Mouse (Mus musculus): ENCODE results near the gene Ucma. TPM values are rescaled to one million over a fixed set of nuclear protein-coding genes. Genes with fewer than 3 reads are reported as not detected.

Ucma gene
- polyA plus RNA-seq, 1 experiment: 1.5 TPM

DNA sequence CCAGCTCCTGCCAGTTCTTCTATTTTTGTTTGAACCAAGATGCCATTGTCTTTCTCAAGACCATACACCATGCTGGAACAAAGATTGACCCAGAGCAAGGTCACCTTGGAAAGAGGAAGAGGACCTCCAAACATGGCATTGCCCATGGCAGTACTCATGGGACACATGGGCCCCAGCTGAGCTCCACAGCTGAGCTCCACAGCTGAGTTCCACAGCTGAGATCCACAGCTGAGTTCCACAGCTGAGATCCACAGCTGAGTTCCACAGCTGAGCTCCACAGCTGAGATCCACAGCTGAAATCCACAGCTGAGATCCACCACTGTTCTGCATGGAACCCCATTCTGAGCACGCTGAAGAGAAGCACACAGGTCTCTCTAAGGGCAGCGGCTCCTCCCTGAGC, 24.9 kb upstream of the Ucma start:
- TF ChIP-seq POLR2A (IDR thresholded peaks at IDR 0.05; ENCODE audit: control insufficient read depth, extremely low read depth, insufficient read depth, low read length, poor library complexity): no peak
- no peaks in the 10 kb centered on the region for H3K4me1 ChIP-seq (replicated peaks; ENCODE audit: control insufficient read depth, insufficient read depth, low read length)
- DNase-seq: no peak
- WGBS: 99% methylated on average over 2 of the region's 2 CpGs
- H3K27me3 ChIP-seq (ENCODE audit: control insufficient read depth, insufficient read depth, low read length): no peaks in the 10 kb centered on the region
- H3K4me3 ChIP-seq (ENCODE audit: control insufficient read depth, insufficient read depth, low read length): no peak overlapping the region
- H3K36me3 ChIP-seq (ENCODE audit: control insufficient read depth, insufficient read depth, low read length): no peaks in the 10 kb centered on the region
- H3K27ac ChIP-seq (ENCODE audit: control insufficient read depth, insufficient read depth, low read length): no peak overlapping the region

DNA sequence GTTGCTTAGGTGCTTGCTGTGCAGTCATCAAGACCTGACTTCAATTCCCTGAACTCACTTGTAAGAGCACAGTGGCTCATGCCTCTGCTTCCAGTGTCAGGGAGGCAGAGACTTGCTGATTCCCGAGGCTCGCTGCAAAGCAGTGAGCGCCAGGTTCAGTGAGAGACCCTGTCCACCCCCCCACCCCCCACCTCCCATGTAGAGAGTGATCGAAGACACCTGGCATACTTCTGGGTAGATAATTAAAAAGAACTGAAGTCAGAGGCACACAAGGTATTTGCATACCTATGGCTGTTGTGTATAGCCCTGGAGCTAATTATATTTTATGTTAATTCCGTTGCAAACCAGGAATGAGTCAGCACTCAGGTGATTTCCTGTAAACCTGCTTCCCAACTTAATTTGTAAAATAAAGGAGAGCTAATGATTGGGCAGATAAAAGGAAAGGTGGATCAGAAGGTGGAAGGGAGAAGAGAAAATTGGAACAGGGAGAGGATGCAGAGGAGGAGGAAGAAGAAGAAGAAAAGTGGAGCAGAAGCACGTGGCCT, 21.6 kb upstream of the Ucma start:
- Histone ChIP-seq H3K36me3 (ENCODE audit: control insufficient read depth, insufficient read depth, low read length) (no peaks in the 10 kb centered on the region), H3K27me3 (ENCODE audit: control insufficient read depth, insufficient read depth, low read length) (no peaks in the 10 kb centered on the region), H3K4me1 (replicated peaks; ENCODE audit: control insufficient read depth, insufficient read depth, low read length) (no peaks in the 10 kb centered on the region), H3K27ac (ENCODE audit: control insufficient read depth, insufficient read depth, low read length) (no peak overlapping the region), H3K4me3 (ENCODE audit: control insufficient read depth, insufficient read depth, low read length) (no peak overlapping the region)
- WGBS: 85% methylated on average over 6 of the region's 6 CpGs
- DNase-seq: no peak
- TF ChIP-seq POLR2A (IDR thresholded peaks at IDR 0.05; ENCODE audit: control insufficient read depth, extremely low read depth, insufficient read depth, low read length, poor library complexity) (no peak), CTCF (IDR thresholded peaks at IDR 0.05; ENCODE audit: borderline replicate concordance, control insufficient read depth, extremely low read depth, insufficient read depth, low read length, poor library complexity) (no peak)

DNA sequence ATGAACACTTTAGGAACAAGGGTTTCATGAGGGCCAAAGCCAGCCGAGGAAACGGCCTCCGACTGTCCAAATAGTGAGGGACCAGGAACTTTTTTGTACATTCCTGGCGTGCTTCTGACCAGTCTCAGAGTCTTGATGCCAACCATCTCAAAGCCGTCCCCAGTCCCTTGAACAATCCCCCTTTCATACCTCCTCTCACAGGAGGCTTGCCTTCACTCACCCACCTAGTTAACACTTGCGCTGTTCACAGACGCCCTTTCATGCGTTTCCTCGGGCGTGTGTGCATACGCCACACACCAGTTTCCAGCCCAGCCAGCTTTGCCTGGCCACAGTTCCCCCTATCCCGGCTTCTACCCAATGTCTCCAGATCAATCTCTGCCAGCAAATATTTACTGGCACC, 17.9 kb upstream of the Ucma start:
- H3K4me1 ChIP-seq (replicated peaks; ENCODE audit: control insufficient read depth, insufficient read depth, low read length): no peaks in the 10 kb centered on the region
- 94% methylated on average over 12 of the region's 12 CpGs for WGBS
- no peaks in the 10 kb centered on the region for H3K27me3 ChIP-seq (ENCODE audit: control insufficient read depth, insufficient read depth, low read length)
- TF ChIP-seq CTCF (IDR thresholded peaks at IDR 0.05; ENCODE audit: borderline replicate concordance, control insufficient read depth, extremely low read depth, insufficient read depth, low read length, poor library complexity) (no peak), POLR2A (IDR thresholded peaks at IDR 0.05; ENCODE audit: control insufficient read depth, extremely low read depth, insufficient read depth, low read length, poor library complexity) (no peak)
- H3K4me3 ChIP-seq (ENCODE audit: control insufficient read depth, insufficient read depth, low read length): no peak overlapping the region
- no peak for DNase-seq
- no peak overlapping the region for H3K27ac ChIP-seq (ENCODE audit: control insufficient read depth, insufficient read depth, low read length)
- no peaks in the 10 kb centered on the region for H3K36me3 ChIP-seq (ENCODE audit: control insufficient read depth, insufficient read depth, low read length)

DNA sequence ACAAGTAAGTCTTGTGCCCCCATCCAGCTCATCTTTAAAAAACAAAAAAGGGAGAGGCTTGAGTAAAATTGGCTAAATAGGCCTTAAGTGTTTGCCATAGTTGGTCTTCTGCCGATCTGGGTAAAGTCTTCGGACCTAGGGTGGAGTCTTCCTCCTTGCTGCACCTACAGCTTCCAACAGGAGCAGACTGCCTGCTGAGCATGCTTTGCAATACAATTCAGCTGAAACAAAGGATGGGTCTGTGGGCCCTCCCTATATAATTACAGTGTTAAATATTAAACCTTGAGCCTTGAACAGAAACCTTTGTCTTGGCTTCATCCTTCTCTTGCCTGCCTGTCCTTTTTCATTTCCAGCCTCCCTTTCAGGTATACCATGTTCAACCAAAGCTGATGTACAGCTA, 8.1 kb upstream of the Ucma start:
- Histone ChIP-seq H3K36me3 (ENCODE audit: control insufficient read depth, insufficient read depth, low read length) (no peaks in the 10 kb centered on the region), H3K27ac (ENCODE audit: control insufficient read depth, insufficient read depth, low read length) (no peak overlapping the region), H3K27me3 (ENCODE audit: control insufficient read depth, insufficient read depth, low read length) (no peaks in the 10 kb centered on the region), H3K4me3 (ENCODE audit: control insufficient read depth, insufficient read depth, low read length) (no peak overlapping the region), H3K4me1 (replicated peaks; ENCODE audit: control insufficient read depth, insufficient read depth, low read length) (no peaks in the 10 kb centered on the region)
- TF ChIP-seq POLR2A (IDR thresholded peaks at IDR 0.05; ENCODE audit: control insufficient read depth, extremely low read depth, insufficient read depth, low read length, poor library complexity) (no peak), CTCF (IDR thresholded peaks at IDR 0.05; ENCODE audit: borderline replicate concordance, control insufficient read depth, extremely low read depth, insufficient read depth, low read length, poor library complexity) (no peak)
- WGBS: 100% methylated on average over 2 of the region's 2 CpGs
- no peak for DNase-seq

DNA sequence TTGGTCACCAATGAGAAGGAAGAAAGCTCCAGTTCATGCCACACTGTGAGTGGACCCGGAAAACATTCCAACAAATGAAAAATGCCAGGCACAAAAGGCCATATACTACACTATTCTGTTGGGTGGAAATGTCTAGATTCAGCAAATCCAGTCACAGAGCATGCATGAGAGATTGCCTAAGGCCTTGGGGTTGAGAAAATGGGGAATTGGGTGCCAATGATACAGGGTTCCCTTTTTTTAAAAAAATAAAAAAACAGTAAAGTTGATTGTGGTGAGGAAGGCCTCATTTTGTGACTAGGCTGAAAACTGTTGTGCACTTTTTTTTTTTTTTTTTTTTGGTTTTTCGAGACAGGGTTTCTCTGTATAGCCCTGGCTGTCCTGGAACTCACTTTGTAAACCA, 6.8 kb upstream of the Ucma start:
- no peaks in the 10 kb centered on the region for H3K27me3 ChIP-seq (ENCODE audit: control insufficient read depth, insufficient read depth, low read length)
- WGBS: 61% methylated on average over 2 of the region's 2 CpGs
- no peak overlapping the region for H3K4me3 ChIP-seq (ENCODE audit: control insufficient read depth, insufficient read depth, low read length)
- H3K27ac ChIP-seq (ENCODE audit: control insufficient read depth, insufficient read depth, low read length): no peak overlapping the region
- H3K36me3 ChIP-seq (ENCODE audit: control insufficient read depth, insufficient read depth, low read length): no peaks in the 10 kb centered on the region
- H3K4me1 ChIP-seq (replicated peaks; ENCODE audit: control insufficient read depth, insufficient read depth, low read length): no peaks in the 10 kb centered on the region
- no peak for DNase-seq
- no peak for TF ChIP-seq POLR2A (IDR thresholded peaks at IDR 0.05; ENCODE audit: control insufficient read depth, extremely low read depth, insufficient read depth, low read length, poor library complexity)
- TF ChIP-seq CTCF (IDR thresholded peaks at IDR 0.05; ENCODE audit: borderline replicate concordance, control insufficient read depth, extremely low read depth, insufficient read depth, low read length, poor library complexity): no peak

DNA sequence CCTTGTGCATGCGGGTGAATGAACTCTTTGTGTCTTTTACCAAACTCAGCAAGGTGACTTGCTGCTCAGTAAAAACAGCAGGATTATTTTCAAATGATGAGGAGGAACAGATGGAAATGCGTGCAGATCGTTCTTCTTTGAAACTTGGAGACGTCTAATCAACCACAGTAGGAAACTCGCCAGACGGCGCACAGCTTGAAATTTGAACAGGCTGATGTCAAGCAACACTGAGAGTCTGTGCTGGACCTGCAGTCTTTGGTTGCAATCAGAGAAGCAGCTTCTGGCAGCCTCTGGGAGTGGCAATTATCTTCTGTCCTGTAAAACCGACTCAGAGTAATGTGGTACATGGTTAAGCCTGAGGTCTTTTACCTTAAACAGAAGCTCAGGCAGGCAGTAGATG, 2.2 kb downstream of the Ucma start:
- DNase-seq: no peak
- no peak for TF ChIP-seq CTCF (IDR thresholded peaks at IDR 0.05; ENCODE audit: borderline replicate concordance, control insufficient read depth, extremely low read depth, insufficient read depth, low read length, poor library complexity)
- no peak for TF ChIP-seq POLR2A (IDR thresholded peaks at IDR 0.05; ENCODE audit: control insufficient read depth, extremely low read depth, insufficient read depth, low read length, poor library complexity)
- no peaks in the 10 kb centered on the region for H3K36me3 ChIP-seq (ENCODE audit: control insufficient read depth, insufficient read depth, low read length)
- no peaks in the 10 kb centered on the region for H3K4me1 ChIP-seq (replicated peaks; ENCODE audit: control insufficient read depth, insufficient read depth, low read length)
- no peak overlapping the region for H3K27ac ChIP-seq (ENCODE audit: control insufficient read depth, insufficient read depth, low read length)
- H3K4me3 ChIP-seq (ENCODE audit: control insufficient read depth, insufficient read depth, low read length): no peak overlapping the region
- WGBS: 81% methylated on average over 8 of the region's 8 CpGs
- no peaks in the 10 kb centered on the region for H3K27me3 ChIP-seq (ENCODE audit: control insufficient read depth, insufficient read depth, low read length)

DNA sequence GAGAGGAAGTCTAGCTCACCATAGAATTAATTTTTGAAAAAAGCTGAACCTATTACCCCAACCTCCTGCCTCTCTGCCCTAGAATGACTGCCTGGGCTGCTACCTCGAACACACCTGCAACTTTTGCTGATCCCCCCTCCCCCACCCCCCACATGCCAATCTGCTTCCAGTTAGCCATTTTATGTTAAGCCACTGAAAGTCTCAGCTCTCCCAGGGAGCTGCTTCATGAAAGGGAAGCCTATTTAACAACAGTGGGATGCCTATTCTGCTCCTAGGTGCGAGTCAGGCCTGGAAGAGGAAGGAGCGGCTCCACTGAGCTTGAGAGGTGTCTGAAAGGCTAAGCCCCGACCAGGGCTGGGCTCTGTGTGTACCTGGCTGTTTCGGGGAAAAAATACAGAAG, 8.1 kb downstream of the Ucma start:
- Histone ChIP-seq H3K4me3 (ENCODE audit: control insufficient read depth, insufficient read depth, low read length) (no peak overlapping the region), H3K27ac (ENCODE audit: control insufficient read depth, insufficient read depth, low read length) (no peak overlapping the region), H3K4me1 (replicated peaks; ENCODE audit: control insufficient read depth, insufficient read depth, low read length) (no peaks in the 10 kb centered on the region), H3K36me3 (ENCODE audit: control insufficient read depth, insufficient read depth, low read length) (no peaks in the 10 kb centered on the region), H3K27me3 (ENCODE audit: control insufficient read depth, insufficient read depth, low read length) (no peaks in the 10 kb centered on the region)
- TF ChIP-seq CTCF (IDR thresholded peaks at IDR 0.05; ENCODE audit: borderline replicate concordance, control insufficient read depth, extremely low read depth, insufficient read depth, low read length, poor library complexity): no peak
- no peak for TF ChIP-seq POLR2A (IDR thresholded peaks at IDR 0.05; ENCODE audit: control insufficient read depth, extremely low read depth, insufficient read depth, low read length, poor library complexity)
- 56% methylated on average over 5 of the region's 5 CpGs for WGBS
- DNase-seq: no peak

Data from thymus, adult 2 months (tissue).